Mouse (Mus musculus): ENCODE measurements around the gene Rtn4rl1. TPM values are rescaled to one million over a fixed set of nuclear protein-coding genes. Genes with fewer than 3 reads are reported as not detected.
A peak's percentile ranks its signal among the peaks of the same experiment; 100 is the strongest.
"Not testable (repeated sequence)": the region's sequence is repeated elsewhere in the genome, so short reads cannot be mapped to it uniquely, and the experiment has no call there.

Rtn4rl1 gene
- total RNA-seq, 2 experiments from 2014 or later, result 0.54 to 1.1 TPM

- intact Hi-C loops (cut with DNase I), result loop anchor here (5.0 kb wide), 1 partner anchor 54 kb away; no protein-coding TSS in a partner anchor
Measured at GRCm38 (mm10) chr11:75285893-75286467, 92.4 kb downstream of the Rtn4rl1 start.

GRCm38 (mm10) chr11:75286868-75287267 is 93.3 kb downstream of the Rtn4rl1 start:
- no peak for TF ChIP-seq CTCF (IDR thresholded peaks at IDR 0.05)
- Histone ChIP-seq H3K4me3 (no peak overlapping the region), H3K27ac (no peak overlapping the region)
- intact Hi-C loops (cut with DNase I), result loop anchor here (5.0 kb wide), 1 partner anchor 55 kb away; no protein-coding TSS in a partner anchor
- no peak for DNase-seq

More at GRCm38 (mm10) chr11:75285893-75286467, 92.4 kb downstream of the Rtn4rl1 start:
- H3K27ac ChIP-seq, result no peak overlapping the region
- H3K4me3 ChIP-seq, result no peak overlapping the region
- DNase-seq, result no peak
- TF ChIP-seq CTCF (IDR thresholded peaks at IDR 0.05), result no peak

GRCm38 (mm10) chr11:75287940-75288339 is 94.4 kb downstream of the Rtn4rl1 start:
- Histone ChIP-seq H3K4me3 (no peak overlapping the region), H3K27ac (no peak overlapping the region)
- no peak for TF ChIP-seq CTCF (IDR thresholded peaks at IDR 0.05)
- DNase-seq, result no peak
- intact Hi-C loops (cut with DNase I), result loop anchor here (5.0 kb wide), 1 partner anchor 56 kb away; no protein-coding TSS in a partner anchor

GRCm38 (mm10) chr11:75288517-75288916 is 94.9 kb downstream of the Rtn4rl1 start:
- no peak for TF ChIP-seq CTCF (IDR thresholded peaks at IDR 0.05)
- intact Hi-C loops (cut with DNase I), result loop anchor here (5.0 kb wide), 1 partner anchor 56 kb away; no protein-coding TSS in a partner anchor
- no peak for DNase-seq
- Histone ChIP-seq H3K27ac (no peak overlapping the region), H3K4me3 (no peak overlapping the region)

- DNase-seq, result no peak
- TF ChIP-seq CTCF (IDR thresholded peaks at IDR 0.05), result no peak
- H3K4me3 ChIP-seq, result no peak overlapping the region
- intact Hi-C loops (cut with DNase I), result loop anchor here (5.0 kb wide), 1 partner anchor 57 kb away; no protein-coding TSS in a partner anchor
- no peak overlapping the region for H3K27ac ChIP-seq
Measured at GRCm38 (mm10) chr11:75289120-75289519, 95.5 kb downstream of the Rtn4rl1 start.

GRCm38 (mm10) chr11:75290566-75291271 is 97.1 kb downstream of the Rtn4rl1 start:
- intact Hi-C loops (cut with DNase I), result loop anchor here (1.0 to 10.0 kb wide), 4 partner anchors 98 to 346 kb away; partner anchors contain the start of gene Ovca2
- TF ChIP-seq CTCF (IDR thresholded peaks at IDR 0.05), result peak; percentile 97
- Histone ChIP-seq H3K4me3 (no peak overlapping the region), H3K27ac (no peak overlapping the region)
- DNase-seq, result peak; percentile 81

- TF ChIP-seq CTCF (IDR thresholded peaks at IDR 0.05), result no peak
- DNase-seq, result no peak
- Histone ChIP-seq H3K4me3 (no peak overlapping the region), H3K27ac (no peak overlapping the region)
- intact Hi-C loops (cut with DNase I), result loop anchor here (1.0 to 10.0 kb wide), 4 partner anchors 99 to 347 kb away; partner anchors contain the start of gene Ovca2
Measured at GRCm38 (mm10) chr11:75291389-75292215, 98.0 kb downstream of the Rtn4rl1 start.

GRCm38 (mm10) chr11:75292281-75292680 is 98.7 kb downstream of the Rtn4rl1 start:
- no peak for DNase-seq
- TF ChIP-seq CTCF (IDR thresholded peaks at IDR 0.05), result no peak
- Histone ChIP-seq H3K27ac (no peak overlapping the region), H3K4me3 (no peak overlapping the region)
- intact Hi-C loops (cut with DNase I), result loop anchor here (10.0 kb wide), 2 partner anchors 307 to 347 kb away; no protein-coding TSS in a partner anchor

GRCm38 (mm10) chr11:75293852-75294361 is 100.3 kb downstream of the Rtn4rl1 start:
- no peak overlapping the region for H3K27ac ChIP-seq
- no peak for DNase-seq
- intact Hi-C loops (cut with DNase I), result loop anchor here (10.0 kb wide), 2 partner anchors 309 to 349 kb away; no protein-coding TSS in a partner anchor
- TF ChIP-seq CTCF (IDR thresholded peaks at IDR 0.05), result no peak
- H3K4me3 ChIP-seq, result no peak overlapping the region

- peak; percentile 31 for DNase-seq
- no peak overlapping the region for H3K27ac ChIP-seq
- intact Hi-C loops (cut with DNase I), result loop anchor here (10.0 kb wide), 2 partner anchors 310 to 350 kb away; no protein-coding TSS in a partner anchor
- TF ChIP-seq CTCF (IDR thresholded peaks at IDR 0.05), result no peak
- no peak overlapping the region for H3K4me3 ChIP-seq
Measured at GRCm38 (mm10) chr11:75294862-75295261, 101.3 kb downstream of the Rtn4rl1 start.

- DNase-seq, H3K4me3 ChIP-seq, H3K27ac ChIP-seq: not testable (repeated sequence)
- intact Hi-C loops (cut with DNase I), result loop anchor here (10.0 kb wide), 2 partner anchors 311 to 351 kb away; no protein-coding TSS in a partner anchor
Measured at GRCm38 (mm10) chr11:75295534-75295933, 102.0 kb downstream of the Rtn4rl1 start.
